Comparison of ENCODE assay signal across 12 mouse cellular contexts in the genomic region with DNA sequence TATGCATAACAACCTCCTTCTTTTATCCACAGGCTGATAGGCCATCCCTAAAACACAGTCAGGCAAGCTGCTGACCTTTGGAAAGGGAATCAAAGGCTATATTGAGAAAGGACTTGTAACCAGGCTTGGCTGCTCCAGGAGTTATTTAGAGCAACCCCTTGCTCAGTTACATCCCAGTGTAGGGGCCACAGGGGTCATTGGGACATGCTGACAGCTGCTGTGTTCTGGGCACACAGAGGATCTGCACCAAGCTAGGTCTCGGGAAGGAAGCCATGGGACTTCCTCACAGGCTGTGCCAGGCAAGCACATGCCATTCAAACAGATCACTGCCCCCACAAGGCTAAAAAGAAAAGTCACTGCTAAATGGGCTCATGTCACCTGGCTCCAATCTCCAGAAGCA. TPM values are rescaled to one million over a fixed set of nuclear protein-coding genes. Genes with fewer than 3 reads are reported as not detected.
DNase-seq lines count a peak whose midpoint lies in the region; ATAC-seq lines count a peak whose summit lies in the region.
"Had no signal": no experiment of that assay in that cellular context is flagged by ENCODE, and none has a peak within 500 bp of the region (broad histone marks: within the 10 kb centered on the region; RNA-seq: fewer than 3 reads in every experiment).

No protein-coding gene starts in this region.

- no peaks in the 10 kb centered on the region for H3K36me3 ChIP-seq in heart, embryonic 11.5 days (ENCODE audit: control insufficient read depth, insufficient read depth, low read length)
- H3K36me3 ChIP-seq: hindbrain, embryonic 13.5 days had no signal

- no peak for ATAC-seq in heart, embryonic 11.5 days (replicated peaks; ENCODE audit: insufficient number of reproducible peaks, low FRiP score, low TSS enrichment)

- peak; percentile 64 for DNase-seq in heart, adult 8-10 months (ENCODE audit: low spot score)
- DNase-seq in 3134 (ENCODE audit: extremely low read depth, insufficient read length, low spot score): peak; percentile 36
- DNase-seq in heart, postnatal 4 days: peak; percentile 37
- no peak for DNase-seq in thymus, postnatal 14 days
- no peak for DNase-seq in cerebellum, adult 9-10 months
- no peak for DNase-seq in urinary bladder, adult 2 months (ENCODE audit: low spot score)
- DNase-seq: adrenal gland, postnatal 14 days; lung, embryonic 14.5 days had no signal

- no peaks in the 10 kb centered on the region for H3K4me1 ChIP-seq in heart, embryonic 11.5 days (ENCODE audit: control insufficient read depth, insufficient read depth, low read length)
- H3K4me1 ChIP-seq in brown adipose tissue, adult 24 weeks (ENCODE audit: control insufficient read depth, insufficient read depth, insufficient read length, low read length): peaks cover 11% of the 10 kb centered on the region; the same call in 1 of the 2 replicates
- H3K4me1 ChIP-seq: hindbrain, embryonic 13.5 days had no signal

- H3K4me2 ChIP-seq in heart, embryonic 11.5 days: no peak overlapping the region
- H3K4me2 ChIP-seq: hindbrain, embryonic 13.5 days; lung, embryonic 14.5 days had no signal

- no peaks in the 10 kb centered on the region for H3K27me3 ChIP-seq in heart, embryonic 11.5 days (ENCODE audit: control insufficient read depth, insufficient read depth, low read length)
- H3K27me3 ChIP-seq: hindbrain, embryonic 13.5 days; megakaryocyte, embryonic 14.5 days had no signal

- H3K27ac ChIP-seq in heart, embryonic 11.5 days (ENCODE audit: low read depth, low read length): no peak overlapping the region
- H3K27ac ChIP-seq in brown adipose tissue, adult 24 weeks (replicated peaks; ENCODE audit: low read depth, low read length): 0 out of 2 replicates have a peak overlapping the region, but pooled peaks have one; percentile 13
- H3K27ac ChIP-seq: hindbrain, embryonic 13.5 days had no signal

- no peak overlapping the region for H3K9ac ChIP-seq in heart, embryonic 11.5 days (ENCODE audit: low read depth, low read length)
- H3K9ac ChIP-seq: hindbrain, embryonic 13.5 days; lung, embryonic 14.5 days had no signal

- 26% methylated on average over 1 of the region's 1 CpGs for WGBS in heart, embryonic 11.5 days (ENCODE audit: insufficient replicate concordance)

- H3K9me3 ChIP-seq in heart, embryonic 11.5 days (replicated peaks; ENCODE audit: control insufficient read depth, low read length): no peaks in the 10 kb centered on the region

- H3K4me3 ChIP-seq in heart, embryonic 11.5 days (ENCODE audit: low read depth, low read length): no peak overlapping the region
- no peak overlapping the region for H3K4me3 ChIP-seq in brown adipose tissue, adult 24 weeks (ENCODE audit: insufficient read depth, low read depth, low read length)
- H3K4me3 ChIP-seq: hindbrain, embryonic 13.5 days; megakaryocyte, embryonic 14.5 days had no signal

RNA-seq across cellular contexts. Expression of a gene that starts 14.5 kb away (rescaled TPM):
- total RNA-seq in heart, adult 8-10 months (2022): 10 to 100 TPM; 38.3 to 41.1 (median 40.0) TPM
- polyA plus RNA-seq in heart, embryonic 11.5 days (2014; fragmentation: Nextera tagmentation; extraction: Ambion mirVana): 118 and 151 TPM in 2 replicates
- 40.1 and 45.5 TPM in 2 replicates for polyA plus RNA-seq in brown adipose tissue, adult 24 weeks (2012; ENCODE audit: insufficient read depth, insufficient read length, missing spikeins)
- 10 to 100 TPM; 86.8 to 90.0 TPM for total RNA-seq in heart, postnatal 4 days (2021)
- 35.5 and 65.3 TPM in 2 replicates for polyA plus RNA-seq in urinary bladder, adult 2 months (2012; rRNA removed)

RNA-seq across cellular contexts. Expression of a gene that starts 22.2 kb away (rescaled TPM):
- total RNA-seq in heart, adult 8-10 months (2022): 100 to 1,000 TPM; 315 to 376 (median 329) TPM
- polyA plus RNA-seq in heart, embryonic 11.5 days (2014; fragmentation: Nextera tagmentation; extraction: Ambion mirVana): 886 and 909 TPM in 2 replicates
- polyA plus RNA-seq in brown adipose tissue, adult 24 weeks (2012; ENCODE audit: insufficient read depth, insufficient read length, missing spikeins): 367 and 450 TPM in 2 replicates
- total RNA-seq in heart, postnatal 4 days (2021): 100 to 1,000 TPM; 316 to 330 TPM
- polyA plus RNA-seq in urinary bladder, adult 2 months (2012; rRNA removed): 351 and 355 TPM in 2 replicates

RNA-seq across cellular contexts. Expression of a gene that starts 34.5 kb away (rescaled TPM):
- 10 to 100 TPM; 18.4 to 28.1 (median 20.6) TPM for total RNA-seq in heart, adult 8-10 months (2022)
- 28.1 and 36.5 TPM in 2 replicates for polyA plus RNA-seq in heart, embryonic 11.5 days (2014; fragmentation: Nextera tagmentation; extraction: Ambion mirVana)
- polyA plus RNA-seq in brown adipose tissue, adult 24 weeks (2012; ENCODE audit: insufficient read depth, insufficient read length, missing spikeins): 21.0 and 31.7 TPM in 2 replicates
- total RNA-seq in heart, postnatal 4 days (2021): 10 to 100 TPM; 23.4 to 24.5 TPM
- polyA plus RNA-seq in urinary bladder, adult 2 months (2012; rRNA removed): 28.8 and 29.1 TPM in 2 replicates

RNA-seq across cellular contexts. Expression of a gene that starts 37.5 kb away (rescaled TPM):
- total RNA-seq in heart, adult 8-10 months (2022): 1 to 10 TPM in 1 of 4 experiments, under 1 TPM in 1, not detected in 2; 0.24 to 1.9 TPM
- polyA plus RNA-seq in heart, embryonic 11.5 days (2014; fragmentation: Nextera tagmentation; extraction: Ambion mirVana): 2.3 TPM in 2 replicates
- polyA plus RNA-seq in brown adipose tissue, adult 24 weeks (2012; ENCODE audit: insufficient read depth, insufficient read length, missing spikeins): not detected in 2 replicates
- total RNA-seq in heart, postnatal 4 days (2021): 1 to 10 TPM in 1 of 2 experiments, under 1 TPM in 1; 0.95 to 2.4 TPM
- 4.8 and 5.9 TPM in 2 replicates for polyA plus RNA-seq in urinary bladder, adult 2 months (2012; rRNA removed)

RNA-seq across cellular contexts. Expression of a gene that starts 40.6 kb away (rescaled TPM):
- total RNA-seq in heart, adult 8-10 months (2022): 1 to 10 TPM; 7.8 to 9.4 (median 9.1) TPM
- 28.5 and 28.7 TPM in 2 replicates for polyA plus RNA-seq in heart, embryonic 11.5 days (2014; fragmentation: Nextera tagmentation; extraction: Ambion mirVana)
- 7.9 and 15.3 TPM in 2 replicates for polyA plus RNA-seq in brown adipose tissue, adult 24 weeks (2012; ENCODE audit: insufficient read depth, insufficient read length, missing spikeins)
- 10 to 100 TPM; 14.0 to 16.3 TPM for total RNA-seq in heart, postnatal 4 days (2021)
- 24.3 and 26.1 TPM in 2 replicates for polyA plus RNA-seq in urinary bladder, adult 2 months (2012; rRNA removed)

Comparison
In these comparisons a context has a peak if more than half of its experiments do, and no peak if none do; other contexts are left out.
1. DNase-seq: peak in heart, adult 8-10 months (single experiment), 3134 (single experiment) and heart, postnatal 4 days (single experiment); none in thymus, postnatal 14 days (single experiment), cerebellum, adult 9-10 months (single experiment) and urinary bladder, adult 2 months (single experiment).